Mouse (Mus musculus): ENCODE data around the gene Olfr1411.

The Olfr1411 gene

GRCm38 (mm10) chr1:92594111-92594510 lies at the start of gene Olfr1411:
Olfr1411 (plus strand) TSS chr1:92594411.
- no peak for DNase-seq

DNA sequence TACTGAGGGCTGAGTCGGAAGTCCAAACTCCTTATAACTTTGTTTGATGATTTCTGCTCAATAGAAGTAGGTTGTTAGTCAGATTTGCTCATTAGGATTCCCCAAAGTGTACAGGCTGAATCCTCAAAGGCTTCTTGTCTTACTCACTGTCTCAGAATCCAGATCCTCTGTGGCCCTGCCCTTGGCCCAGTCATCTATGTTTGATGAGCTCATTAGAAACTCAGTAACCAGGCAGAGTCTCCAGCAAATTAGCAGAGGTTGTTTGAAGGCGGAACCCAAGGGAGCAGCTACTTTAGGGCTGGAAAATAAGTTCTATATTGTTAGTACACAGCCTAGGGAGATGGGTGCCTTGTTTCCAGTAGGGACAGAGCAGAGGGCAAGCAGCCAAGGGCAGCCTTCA lies 48.3 kb upstream of the Olfr1411 start:
- DNase-seq, result no peak

DNA sequence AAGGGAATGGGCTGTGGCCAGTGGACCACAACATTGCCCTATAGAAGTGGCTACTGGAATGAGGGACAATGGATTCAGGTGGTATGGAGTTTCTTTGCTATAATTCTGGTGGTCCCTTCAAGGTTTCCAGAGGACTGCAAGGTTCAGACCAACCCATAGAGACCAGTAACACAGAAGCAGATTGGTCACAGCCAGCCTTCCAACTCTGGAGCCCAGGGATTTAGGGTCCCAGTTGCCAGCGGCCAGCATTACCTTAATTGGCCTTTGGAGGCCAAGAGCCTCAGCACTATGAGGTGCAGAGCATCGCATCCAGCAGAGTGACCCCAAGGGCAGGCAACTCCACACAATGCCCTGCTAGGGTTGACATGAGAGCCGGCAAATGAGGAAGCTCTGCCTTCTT lies 23.2 kb upstream of the Olfr1411 start, which contains the start of gene Olfr1413:
Olfr1413 (plus strand) TSS at position 301 of the 400 bp plus-strand sequence.
- DNase-seq, result no peak

- DNase-seq, result no peak
Observed at GRCm38 (mm10) chr1:92585479-92585878, 8.7 kb upstream of the Olfr1411 start, which contains the start of gene Olfr1412. Olfr1412 (plus strand) TSS chr1:92585779.

GRCm38 (mm10) chr1:92596019-92596418 lies 1.8 kb downstream of the Olfr1411 start:
- DNase-seq, result no peak

- no peak for DNase-seq
Observed at GRCm38 (mm10) chr1:92605482-92605881, 11.3 kb downstream of the Olfr1411 start, which contains the start of gene Olfr1410. Olfr1410 (plus strand) TSS chr1:92605782.

- no peak for DNase-seq
Observed at GRCm38 (mm10) chr1:92607711-92608110, 13.5 kb downstream of the Olfr1411 start.

DNA sequence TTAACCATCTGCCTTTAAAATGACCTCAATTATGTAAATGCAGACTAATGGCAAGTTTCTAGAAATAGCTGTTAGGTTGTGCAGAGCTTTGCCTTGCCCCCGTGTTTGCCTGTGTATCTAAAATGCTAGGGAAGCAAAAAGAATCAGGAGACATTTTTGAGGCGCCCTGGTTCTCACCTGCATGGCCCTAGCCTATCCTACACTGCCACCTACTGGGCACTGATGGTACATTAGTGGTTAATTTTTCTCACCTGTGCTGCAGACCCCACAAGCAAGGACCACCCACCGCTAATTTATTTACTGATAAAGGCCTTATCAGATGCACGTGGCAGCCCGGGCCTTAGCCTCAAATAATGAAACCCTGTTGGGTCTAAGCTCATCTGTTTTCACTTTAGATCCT lies 16.8 kb downstream of the Olfr1411 start:
- DNase-seq, result peak; percentile 52

DNA sequence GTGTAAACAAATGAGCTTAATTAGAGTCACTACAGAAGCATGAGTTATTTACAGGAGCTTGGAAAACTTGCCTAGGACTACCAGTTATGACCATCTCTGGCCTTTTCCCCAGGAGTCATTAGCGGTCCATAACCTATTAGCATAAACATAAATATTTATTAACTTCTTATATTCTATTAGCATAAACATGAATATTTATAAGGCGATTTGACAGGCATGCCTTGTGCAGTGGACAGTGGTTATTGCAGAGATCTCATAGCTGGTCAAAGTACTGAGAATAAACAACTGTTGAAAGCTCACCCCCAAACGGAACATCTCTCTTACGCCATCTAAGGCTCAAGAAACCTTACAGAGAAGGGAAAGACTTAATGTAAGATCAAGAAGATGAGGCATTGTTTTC lies 19.0 kb downstream of the Olfr1411 start:
- no peak for DNase-seq

DNA sequence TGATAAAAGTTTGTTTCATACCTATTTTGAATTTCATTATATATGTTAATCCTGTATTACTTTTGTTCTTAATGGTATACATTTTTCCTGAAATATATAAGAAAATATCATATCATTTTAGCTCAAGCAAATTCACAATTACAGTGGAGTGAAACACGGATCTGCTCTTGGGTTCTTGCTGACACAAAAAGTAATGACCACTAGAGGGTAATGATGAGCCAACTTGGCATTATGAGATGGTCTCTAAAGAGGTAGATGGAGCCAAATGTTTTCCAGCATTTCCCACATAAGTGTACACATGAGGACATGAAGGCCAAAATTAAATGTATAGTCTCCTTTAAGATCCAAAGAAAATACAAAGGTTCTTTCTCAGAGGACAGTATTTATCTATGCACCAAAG lies 20.3 kb downstream of the Olfr1411 start:
- no peak for DNase-seq

GRCm38 (mm10) chr1:92616046-92616445 lies 21.8 kb downstream of the Olfr1411 start:
- DNase-seq, result no peak

- DNase-seq, result no peak
Observed at GRCm38 (mm10) chr1:92617488-92617887, 23.3 kb downstream of the Olfr1411 start, which contains the start of gene Olfr12. Olfr12 (plus strand) TSS chr1:92617788.

- DNase-seq, result no peak
Observed at GRCm38 (mm10) chr1:92618360-92618759, 24.1 kb downstream of the Olfr1411 start.

GRCm38 (mm10) chr1:92628227-92628626 lies 34.0 kb downstream of the Olfr1411 start:
- DNase-seq, result no peak

DNA sequence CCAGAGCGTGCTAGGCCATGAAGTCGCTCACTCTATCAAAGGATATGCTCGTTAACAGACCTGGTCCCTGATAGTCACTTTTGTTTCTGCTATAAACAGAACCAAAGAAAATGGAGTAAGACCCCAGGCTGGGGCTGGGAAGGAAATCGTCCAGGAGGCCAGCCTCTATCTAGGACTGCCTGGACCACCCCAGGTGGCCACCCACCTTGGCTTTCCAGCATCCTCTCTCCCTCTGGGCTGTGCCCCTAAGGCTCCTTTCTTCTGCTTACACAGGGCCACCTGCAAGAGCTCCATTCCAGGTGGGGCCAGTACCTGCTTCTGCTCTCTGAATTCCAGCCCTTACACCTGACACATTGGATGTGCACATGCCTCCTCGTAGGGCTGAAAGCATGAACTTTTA lies 38.0 kb downstream of the Olfr1411 start:
- no peak for DNase-seq

GRCm38 (mm10) chr1:92632948-92633347 lies 38.7 kb downstream of the Olfr1411 start:
- DNase-seq, result no peak

DNA sequence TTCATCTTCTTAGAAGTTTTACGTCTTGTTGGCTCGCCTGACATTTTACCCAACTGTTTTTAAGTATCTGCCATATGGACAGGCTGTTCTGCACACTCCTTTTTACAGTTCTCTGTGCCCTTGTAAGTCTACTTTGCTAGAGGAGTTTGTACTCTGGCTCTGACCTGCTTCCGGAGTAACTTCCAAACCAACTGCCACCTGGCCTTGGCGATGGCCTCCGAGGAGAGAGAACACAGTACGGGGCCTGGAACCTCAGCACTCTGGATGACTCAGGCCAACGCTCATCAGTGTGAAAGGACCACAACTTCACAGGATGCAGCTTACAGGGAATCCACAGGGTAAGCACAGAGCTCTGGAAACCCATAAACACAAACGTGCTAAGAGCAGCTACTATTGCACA lies 39.5 kb downstream of the Olfr1411 start:
- no peak for DNase-seq

GRCm38 (mm10) chr1:92634569-92634968 lies 40.4 kb downstream of the Olfr1411 start:
- DNase-seq, result no peak

GRCm38 (mm10) chr1:92634976-92635599 lies 40.9 kb downstream of the Olfr1411 start:
- no peak for DNase-seq

DNA sequence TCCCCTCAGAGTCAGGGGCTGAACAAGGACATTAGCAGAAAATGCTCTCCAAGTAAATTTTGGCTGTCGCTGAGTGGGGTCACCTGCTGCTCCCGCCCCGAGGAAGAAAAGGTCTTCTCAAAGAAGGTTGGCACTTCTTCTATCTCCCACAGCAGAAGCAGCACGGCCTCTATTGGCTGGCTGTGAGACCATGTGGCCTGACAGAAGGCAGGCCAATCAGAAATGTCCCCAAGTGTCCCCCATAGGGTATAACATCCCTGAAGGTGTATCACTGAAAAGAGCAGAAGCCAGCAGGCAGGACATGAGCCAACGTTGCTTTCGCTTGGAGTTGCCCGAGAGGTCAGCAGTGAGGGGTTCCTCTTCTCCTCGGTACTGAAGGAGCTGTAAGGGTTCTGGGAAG lies 41.8 kb downstream of the Olfr1411 start:
- no peak for DNase-seq

DNA sequence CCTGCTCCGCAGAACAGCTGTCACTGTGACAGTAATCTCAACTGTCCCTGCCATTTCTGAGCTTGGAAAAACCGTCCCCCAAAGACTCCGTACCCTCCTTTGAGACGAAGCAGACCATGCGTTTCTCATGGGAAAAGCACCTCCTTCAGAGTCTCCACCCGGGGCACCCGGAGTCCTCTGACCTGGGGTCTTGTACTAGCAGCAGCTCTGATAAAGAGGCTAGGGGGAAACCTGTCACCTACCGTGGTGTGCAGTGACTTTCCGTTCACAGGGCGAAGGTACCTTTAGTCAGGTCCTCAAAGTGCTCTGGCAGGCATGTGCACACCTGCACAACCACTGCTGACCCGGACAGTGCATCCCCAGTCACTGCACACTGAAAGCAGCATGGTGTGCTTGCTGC lies 42.5 kb downstream of the Olfr1411 start:
- no peak for DNase-seq

GRCm38 (mm10) chr1:92637501-92638172 lies 43.4 kb downstream of the Olfr1411 start:
- no peak for DNase-seq

DNA sequence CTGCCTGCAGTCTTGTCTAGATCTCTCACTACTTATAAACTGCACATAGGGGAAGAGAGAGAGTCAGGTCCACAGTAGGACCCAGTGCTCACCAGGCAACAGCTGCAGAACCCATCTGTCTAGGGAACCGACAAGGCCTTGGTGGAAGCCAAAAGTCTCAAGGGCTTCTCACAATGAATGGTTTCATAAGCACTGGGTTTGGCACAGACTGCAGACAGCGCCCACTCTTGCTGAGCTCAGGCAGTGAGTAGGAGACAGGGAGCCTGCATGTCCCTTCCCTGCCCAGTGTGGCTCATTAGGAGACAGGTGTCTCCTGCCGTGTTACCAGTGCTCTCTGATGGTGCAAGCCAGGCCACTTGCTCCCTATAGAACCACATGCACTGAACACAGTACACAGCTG lies 44.0 kb downstream of the Olfr1411 start:
- DNase-seq, result no peak

GRCm38 (mm10) chr1:92638736-92639135 lies 44.5 kb downstream of the Olfr1411 start:
- no peak for DNase-seq

GRCm38 (mm10) chr1:92640393-92640792 lies 46.2 kb downstream of the Olfr1411 start:
- DNase-seq, result no peak

Measured in kidney, adult 18-20 months (tissue).